Mouse (Mus musculus): ENCODE data around the gene Spred1.

DNA sequence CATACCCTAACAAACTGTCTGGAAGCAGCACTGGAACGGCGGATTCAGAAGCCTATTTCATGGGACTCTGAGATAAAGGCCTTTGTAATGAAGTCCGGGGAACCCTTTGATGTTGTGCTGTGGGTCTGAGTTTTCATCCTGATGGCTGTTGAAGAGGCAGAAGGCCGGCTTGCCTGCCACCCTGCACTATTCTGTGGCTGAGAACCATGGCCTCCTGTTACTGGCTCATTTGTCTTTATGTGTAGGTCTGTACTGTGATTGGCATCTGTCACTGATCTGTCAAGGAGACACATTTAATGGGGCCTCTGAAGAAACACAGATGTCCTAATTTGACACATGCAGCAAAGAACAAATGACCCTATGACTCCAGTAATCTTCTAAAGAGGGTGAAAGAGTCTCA lies 17.7 kb upstream of the Spred1 start:
- TF ChIP-seq CTCF (IDR thresholded peaks at IDR 0.05; ENCODE audit: extremely low read depth, insufficient read depth, low read length) (no peak), POLR2A (IDR thresholded peaks at IDR 0.05; ENCODE audit: extremely low read depth, insufficient read depth, low read length) (no peak)
